Mouse (Mus musculus) kidney, embryonic 15.5 days (tissue): ENCODE results near the gene Prss48. TPM values are rescaled to one million over a fixed set of nuclear protein-coding genes. Genes with fewer than 3 reads are reported as not detected.
A peak's percentile ranks its signal among the peaks of the same experiment; 100 is the strongest.
"Not testable (repeated sequence)": the region's sequence is repeated elsewhere in the genome, so short reads cannot be mapped to it uniquely, and the experiment has no call there.

Experiments used
- ATAC-seq: fragments of 200-750 bp; cut with Nextera tagmentation; replicated peaks from 2 replicates; pipeline ENCODE4 v1.8.0; 2017; ENCODE audit warnings: moderate TSS enrichment; ENCODE audit not compliant: low FRiP score
- H3K27ac ChIP-seq: fragments of 300-500 bp; sonication (generic); 2 replicates; pipeline ENCODE4 v1.5.1; 2015; ENCODE audit warnings: mild to moderate bottlenecking, inconsistent platforms
- H3K27me3 ChIP-seq: fragments of 300-500 bp; sonication (generic); 2 replicates; pipeline ENCODE4 v1.6.1; 2015; ENCODE audit warnings: inconsistent platforms
- H3K36me3 ChIP-seq: fragments of 300-500 bp; sonication (generic); 2 replicates; pipeline ENCODE4 v1.6.1; 2015; ENCODE audit warnings: inconsistent platforms
- H3K4me1 ChIP-seq: fragments of 300-500 bp; sonication (generic); 2 replicates; pipeline ENCODE4 v1.6.1; 2015; ENCODE audit warnings: inconsistent platforms
- H3K4me2 ChIP-seq: fragments of 300-500 bp; sonication (generic); 2 replicates; pipeline ENCODE4 v1.6.1; 2015; ENCODE audit warnings: moderate library complexity, mild to moderate bottlenecking, inconsistent platforms
- H3K4me3 ChIP-seq: fragments of 300-500 bp; sonication (generic); replicated peaks from 2 replicates; pipeline ENCODE4 v1.5.1; 2015; ENCODE audit warnings: mild to moderate bottlenecking, inconsistent platforms
- H3K9ac ChIP-seq: fragments of 300-500 bp; sonication (generic); 2 replicates; pipeline ENCODE4 v1.6.1; 2015; ENCODE audit warnings: mild to moderate bottlenecking, inconsistent platforms
- H3K9me3 ChIP-seq: fragments of 300-500 bp; sonication (generic); replicated peaks from 2 replicates; pipeline ENCODE4 v1.6.1; 2016; ENCODE audit warnings: inconsistent platforms
- WGBS: fragments of 180-500 bp; shearing (Covaris S2); methylation state at CpG from one replicate; pipeline ENCODE4 v1.1.7; 2015; ENCODE audit warnings: mixed read lengths; 5-methylcytosine and 5-hydroxymethylcytosine counted together
- polyA plus RNA-seq: library from polyadenylated mRNA; unstranded; fragments of >200 nt; fragmentation: Nextera tagmentation; extraction: Ambion mirVana; gene quantifications from 2 replicates; pipeline ENCODE4 v1.2.1, GENCODE M21; 2015

Gene Prss48
- polyA plus RNA-seq, 1 experiment from 2014 or later = 0.39 TPM

- Histone ChIP-seq H3K9me3 (no peaks in the 10 kb centered on the region), H3K4me1 (peaks cover 17% of the 10 kb centered on the region), H3K36me3 (no peaks in the 10 kb centered on the region), H3K9ac (no peak overlapping the region), H3K27ac (no peak overlapping the region), H3K4me3 (no peak overlapping the region), H3K27me3 (no peaks in the 10 kb centered on the region), H3K4me2 (no peak overlapping the region)
- no peak for ATAC-seq
- 69% methylated on average over 4 of the region's 4 CpGs for WGBS
Measured at GRCm38 (mm10) chr3:85994645-85995044, 7.6 kb downstream of the Prss48 start.

GRCm38 (mm10) chr3:85993744-85994143 is 8.5 kb downstream of the Prss48 start:
- Histone ChIP-seq H3K36me3 (0 out of 2 replicates have a peak, but pooled peaks cover 4% of the 10 kb centered on the region), H3K9ac (no peak overlapping the region), H3K27me3 (no peaks in the 10 kb centered on the region), H3K4me2 (no peak overlapping the region), H3K4me1 (peaks cover 17% of the 10 kb centered on the region), H3K4me3 (no peak overlapping the region), H3K9me3 (no peaks in the 10 kb centered on the region), H3K27ac (no peak overlapping the region)
- 66% methylated on average over 11 of the region's 11 CpGs for WGBS
- ATAC-seq = no peak

GRCm38 (mm10) chr3:85991802-85992156 is 10.5 kb downstream of the Prss48 start:
- WGBS = 46% methylated on average over 5 of the region's 5 CpGs
- ATAC-seq = no peak; the same call in 1 of the 2 replicates

GRCm38 (mm10) chr3:85991140-85991801 is 11.0 kb downstream of the Prss48 start:
- ATAC-seq = no peak
- Histone ChIP-seq H3K9ac (0 out of 2 replicates have a peak overlapping the region, but pooled peaks have one; percentile 6), H3K36me3 (peaks cover 16% of the 10 kb centered on the region; the same call in 1 of the 2 replicates), H3K27me3 (no peaks in the 10 kb centered on the region), H3K4me3 (no peak overlapping the region), H3K9me3 (no peaks in the 10 kb centered on the region), H3K27ac (no peak overlapping the region), H3K4me1 (peaks cover 17% of the 10 kb centered on the region), H3K4me2 (no peak overlapping the region)
- 58% methylated on average over 6 of the region's 6 CpGs for WGBS

More at GRCm38 (mm10) chr3:85991802-85992156, 10.5 kb downstream of the Prss48 start:
- H3K36me3 ChIP-seq = peaks cover 16% of the 10 kb centered on the region; the same call in 1 of the 2 replicates
- no peaks in the 10 kb centered on the region for H3K9me3 ChIP-seq
- no peak overlapping the region for H3K4me2 ChIP-seq
- 0 out of 2 replicates have a peak overlapping the region, but pooled peaks have one; percentile 6 for H3K9ac ChIP-seq
- H3K27me3 ChIP-seq = no peaks in the 10 kb centered on the region
- peaks cover 17% of the 10 kb centered on the region for H3K4me1 ChIP-seq
- H3K4me3 ChIP-seq = no peak overlapping the region
- no peak overlapping the region for H3K27ac ChIP-seq

- no peak overlapping the region for H3K4me3 ChIP-seq
- ATAC-seq = no peak
- H3K27me3 ChIP-seq = no peaks in the 10 kb centered on the region
- no peak overlapping the region for H3K9ac ChIP-seq
- no peaks in the 10 kb centered on the region for H3K9me3 ChIP-seq
- no peak overlapping the region for H3K27ac ChIP-seq
- H3K36me3 ChIP-seq = peaks cover 16% of the 10 kb centered on the region; the same call in 1 of the 2 replicates
- H3K4me2 ChIP-seq = no peak overlapping the region
- H3K4me1 ChIP-seq = peaks cover 11% of the 10 kb centered on the region; the same call in 1 of the 2 replicates
- 96% methylated on average over 2 of the region's 2 CpGs for WGBS
Measured at GRCm38 (mm10) chr3:85987225-85987624, 15.1 kb downstream of the Prss48 start.

- ATAC-seq = no peak
- WGBS = 90% methylated on average over 6 of the region's 6 CpGs
Measured at GRCm38 (mm10) chr3:85984537-85984936, 17.8 kb downstream of the Prss48 start.

GRCm38 (mm10) chr3:85981761-85982160 is 20.5 kb downstream of the Prss48 start:
- H3K4me3 ChIP-seq, H3K4me1 ChIP-seq, H3K27ac ChIP-seq, H3K9ac ChIP-seq, ATAC-seq, H3K36me3 ChIP-seq, H3K27me3 ChIP-seq, H3K4me2 ChIP-seq, H3K9me3 ChIP-seq: not testable (repeated sequence)
- 69% methylated on average over 3 of the region's 3 CpGs for WGBS

More at GRCm38 (mm10) chr3:85984537-85984936, 17.8 kb downstream of the Prss48 start:
- Histone ChIP-seq H3K36me3 (peaks cover 23% of the 10 kb centered on the region; the same call in 1 of the 2 replicates), H3K4me1 (0 out of 2 replicates have a peak, but pooled peaks cover 3% of the 10 kb centered on the region), H3K9ac (no peak overlapping the region), H3K27me3 (no peaks in the 10 kb centered on the region), H3K4me3 (no peak overlapping the region), H3K27ac (no peak overlapping the region), H3K9me3 (no peaks in the 10 kb centered on the region), H3K4me2 (no peak overlapping the region)

GRCm38 (mm10) chr3:85980036-85980435 is 22.3 kb downstream of the Prss48 start:
- Histone ChIP-seq H3K36me3 (peaks cover 10% of the 10 kb centered on the region; the same call in 1 of the 2 replicates), H3K4me2 (no peak overlapping the region), H3K9me3 (no peaks in the 10 kb centered on the region), H3K27ac (no peak overlapping the region), H3K27me3 (no peaks in the 10 kb centered on the region), H3K4me1 (peaks cover 7% of the 10 kb centered on the region; the same call in 1 of the 2 replicates), H3K9ac (no peak overlapping the region), H3K4me3 (no peak overlapping the region)
- no peak for ATAC-seq
- WGBS = 83% methylated on average over 4 of the region's 4 CpGs

- H3K9me3 ChIP-seq = no peaks in the 10 kb centered on the region
- no peak overlapping the region for H3K9ac ChIP-seq
- ATAC-seq = no peak
- no peak overlapping the region for H3K4me2 ChIP-seq
- H3K36me3 ChIP-seq = 0 out of 2 replicates have a peak, but pooled peaks cover 3% of the 10 kb centered on the region
- no peaks in the 10 kb centered on the region for H3K27me3 ChIP-seq
- H3K27ac ChIP-seq = no peak overlapping the region
- WGBS = 69% methylated on average over 4 of the region's 4 CpGs
- H3K4me3 ChIP-seq = no peak overlapping the region
- H3K4me1 ChIP-seq = peaks cover 47% of the 10 kb centered on the region
Measured at GRCm38 (mm10) chr3:85974451-85974850, 27.8 kb downstream of the Prss48 start.

GRCm38 (mm10) chr3:85973376-85974140 is 28.7 kb downstream of the Prss48 start:
- H3K4me1 ChIP-seq = peaks cover 46% of the 10 kb centered on the region
- peak overlapping the region; percentile 93; the same call in 1 of the 2 replicates for H3K27ac ChIP-seq
- H3K36me3 ChIP-seq = 0 out of 2 replicates have a peak, but pooled peaks cover 3% of the 10 kb centered on the region
- no peaks in the 10 kb centered on the region for H3K9me3 ChIP-seq
- 73% methylated on average over 10 of the region's 10 CpGs for WGBS
- ATAC-seq = no peak
- no peak overlapping the region for H3K9ac ChIP-seq
- H3K4me2 ChIP-seq = peak overlapping the region; percentile 84; the same call in 1 of the 2 replicates
- peak overlapping the region; percentile 85; the same call in 1 of the 2 replicates for H3K4me3 ChIP-seq
- H3K27me3 ChIP-seq = no peaks in the 10 kb centered on the region

- no peaks in the 10 kb centered on the region for H3K27me3 ChIP-seq
- H3K9me3 ChIP-seq = no peaks in the 10 kb centered on the region
- ATAC-seq = peak; percentile 68
- no peaks in the 10 kb centered on the region for H3K36me3 ChIP-seq
- peak overlapping the region; percentile 93 for H3K27ac ChIP-seq
- H3K4me3 ChIP-seq = peak overlapping the region; percentile 85
- H3K9ac ChIP-seq = peak overlapping the region; percentile 86
- WGBS = 2% methylated on average over 13 of the region's 13 CpGs
- H3K4me2 ChIP-seq = peak overlapping the region; percentile 84
- H3K4me1 ChIP-seq = peaks cover 44% of the 10 kb centered on the region
Measured at GRCm38 (mm10) chr3:85971599-85971975, 30.7 kb downstream of the Prss48 start.
